Mouse (Mus musculus) kidney, adult 18-20 months (tissue): ENCODE data around the gene Sema3d.

Experiments
- DNase-seq: peaks from one replicate; pipeline ENCODE4 v3.0.0; 2021

Sema3d gene

DNA sequence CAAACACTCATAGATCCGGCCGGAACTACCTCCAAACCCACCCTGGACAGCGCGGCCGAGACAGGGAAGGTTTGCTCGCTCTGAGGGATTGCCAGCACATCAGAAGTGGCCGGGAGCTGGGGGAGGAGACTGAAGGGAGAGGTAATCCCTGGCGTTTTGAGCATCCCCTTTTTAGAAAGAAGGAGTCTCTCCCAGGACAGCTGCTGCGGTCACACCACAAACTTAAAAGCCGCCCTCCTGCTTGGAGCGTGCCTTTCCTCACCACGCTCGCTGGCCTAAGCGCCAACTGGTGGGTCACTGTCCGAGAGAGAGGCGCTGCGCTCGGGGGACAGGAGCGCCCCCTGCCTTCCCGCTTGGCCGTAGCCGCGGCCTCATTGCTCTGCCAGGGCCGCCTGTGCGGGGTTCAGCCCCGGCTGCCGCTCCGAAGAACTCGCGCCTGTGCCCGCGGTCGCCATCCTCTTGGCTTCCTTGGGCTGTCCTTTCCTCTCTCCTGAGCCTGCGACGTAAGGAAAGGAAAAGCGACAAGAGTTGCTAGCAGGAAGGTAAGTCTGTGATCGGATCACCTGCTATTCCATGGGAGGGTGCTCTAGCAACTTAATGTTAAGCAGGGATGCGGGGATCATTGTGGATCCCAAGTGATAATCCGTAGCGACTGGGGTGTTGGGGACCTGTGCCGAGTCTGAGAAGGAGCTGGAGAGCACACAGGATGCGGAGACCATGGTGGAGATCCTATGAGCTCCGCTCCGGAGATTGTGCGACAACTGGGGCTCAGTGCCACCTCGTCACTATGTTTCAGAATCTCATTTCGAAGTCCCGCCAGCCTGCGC, at the start of gene Sema3d:
Gene Sema3d (plus strand): TSS at position 253 of the 827 bp plus-strand sequence.
- peak; percentile 69 for DNase-seq

- no peak for DNase-seq
Measured at GRCm38 (mm10) chr5:12377261-12377660, 5.9 kb upstream of the Sema3d start.

GRCm38 (mm10) chr5:12378900-12379299, 4.3 kb upstream of the Sema3d start:
- DNase-seq, result no peak

GRCm38 (mm10) chr5:12382010-12382409, 1.2 kb upstream of the Sema3d start:
- no peak for DNase-seq

DNA sequence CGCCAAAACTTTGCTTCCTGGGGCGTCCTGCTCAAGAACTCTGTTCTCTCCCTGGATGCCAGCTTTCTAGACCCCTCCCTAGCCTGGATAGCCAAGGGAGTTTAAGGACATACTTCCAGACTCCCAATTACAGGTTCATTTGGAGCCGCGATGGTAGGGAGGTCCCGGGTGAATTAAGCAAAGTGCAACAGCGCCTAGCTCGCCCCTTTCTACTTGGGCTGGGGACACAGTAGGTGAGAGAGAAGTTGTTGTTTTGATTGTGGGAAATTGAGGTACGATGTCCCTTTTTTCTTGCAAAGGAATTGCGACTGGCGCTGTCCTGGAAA, 738 bp downstream of the Sema3d start:
- DNase-seq, result no peak

DNA sequence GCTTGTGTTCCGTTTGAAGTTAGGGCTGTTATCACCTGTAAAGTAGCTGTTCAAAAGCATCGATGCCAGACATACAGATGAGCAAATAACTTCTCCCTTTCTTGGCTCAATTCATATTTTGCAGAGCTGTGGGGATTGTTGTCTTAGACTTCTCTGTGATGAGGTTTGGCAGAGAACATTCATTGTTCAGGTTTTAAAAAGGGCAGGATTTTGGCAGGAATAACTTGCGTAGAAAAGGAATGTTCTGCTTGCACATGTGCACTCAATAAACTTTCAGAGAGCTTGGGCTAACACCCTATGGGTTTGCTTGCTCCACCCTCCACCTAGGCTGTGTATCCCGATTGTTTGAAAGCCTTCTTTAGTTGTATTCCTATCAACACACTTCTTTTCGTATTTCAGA, 9.5 kb downstream of the Sema3d start:
- DNase-seq, result no peak

GRCm38 (mm10) chr5:12399271-12399670, 16.1 kb downstream of the Sema3d start:
- no peak for DNase-seq

- DNase-seq, result no peak
Measured at GRCm38 (mm10) chr5:12404229-12404628, 21.0 kb downstream of the Sema3d start.

- DNase-seq, result no peak
Measured at GRCm38 (mm10) chr5:12412595-12412994, 29.4 kb downstream of the Sema3d start.

DNA sequence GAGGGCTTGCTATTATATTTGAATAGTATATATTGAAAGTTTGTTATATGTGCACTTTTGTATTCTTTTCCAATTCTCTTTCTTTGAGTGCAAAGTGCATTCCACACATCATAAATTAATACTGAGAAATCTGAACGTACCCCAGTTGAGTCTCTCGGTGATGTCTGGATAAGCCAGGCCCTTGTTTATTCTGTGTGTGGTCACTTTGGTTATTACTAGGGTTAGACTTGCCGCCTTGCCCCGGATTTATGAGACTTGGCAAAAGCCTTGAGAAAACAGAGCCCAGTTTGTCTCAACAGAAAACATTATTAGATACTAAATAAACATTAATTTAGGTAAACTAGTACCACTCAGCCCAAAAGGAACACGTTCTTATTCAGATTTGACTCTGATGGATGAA, 40.1 kb downstream of the Sema3d start:
- no peak for DNase-seq

DNA sequence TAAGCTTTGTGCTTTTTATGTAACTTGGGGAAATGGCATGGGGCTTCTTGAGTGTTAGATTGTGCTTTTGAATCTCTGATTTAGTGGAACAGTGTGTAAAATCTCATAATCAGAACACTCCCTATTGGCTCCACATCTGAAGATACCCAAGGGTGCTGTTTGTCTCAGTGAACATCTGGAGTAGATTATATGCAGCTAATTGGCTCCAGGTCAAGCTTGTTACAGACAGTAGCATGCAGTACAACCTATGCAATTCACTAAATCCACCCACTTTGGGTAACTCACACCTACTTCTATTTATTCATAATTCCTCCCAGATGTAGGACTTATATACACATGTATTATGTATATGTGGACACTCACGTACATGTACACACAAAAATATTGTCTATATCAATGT, 58.6 kb downstream of the Sema3d start:
- DNase-seq, result no peak

DNA sequence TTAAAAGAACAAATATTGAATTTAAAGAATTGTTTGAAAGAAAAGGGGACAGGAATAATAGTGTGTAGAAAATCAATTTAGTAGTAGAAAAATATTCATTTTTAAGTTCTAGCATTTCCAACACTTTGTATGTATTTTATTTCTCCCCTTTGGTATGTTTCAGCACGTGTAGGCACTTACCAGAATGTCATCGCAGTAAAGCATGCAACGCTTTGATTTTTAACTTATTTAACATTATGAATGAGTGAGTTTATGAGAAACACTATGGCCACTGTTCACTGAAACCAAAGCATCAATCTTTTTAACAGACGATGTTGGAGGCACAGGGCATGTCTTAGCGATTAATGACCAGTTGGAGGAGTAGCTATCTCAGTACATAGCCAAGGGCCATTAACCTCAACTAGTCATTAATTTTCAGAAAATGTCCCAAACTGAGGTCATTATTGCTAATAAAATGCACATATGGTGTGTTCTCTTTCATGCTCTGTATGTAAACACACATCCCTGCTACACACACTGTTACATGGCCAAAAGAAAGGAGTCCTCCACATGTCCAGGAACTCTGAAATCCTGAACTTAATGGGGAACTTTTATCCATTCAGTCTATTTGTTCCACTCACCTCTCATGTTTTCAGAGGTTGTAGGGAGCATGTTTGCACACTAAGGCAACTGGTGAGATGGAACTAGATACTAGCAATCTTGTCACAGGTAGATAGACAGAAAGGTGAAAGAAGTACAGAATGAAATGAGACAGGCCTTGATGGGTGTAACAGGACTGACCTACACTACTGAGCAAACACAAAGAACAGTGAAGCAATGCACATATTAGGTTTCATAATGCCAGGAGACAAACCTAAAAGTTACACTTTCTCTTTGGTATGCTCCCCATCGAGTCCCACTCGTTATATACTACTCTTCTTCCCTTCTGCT, 59.3 kb downstream of the Sema3d start:
- DNase-seq, result no peak

DNA sequence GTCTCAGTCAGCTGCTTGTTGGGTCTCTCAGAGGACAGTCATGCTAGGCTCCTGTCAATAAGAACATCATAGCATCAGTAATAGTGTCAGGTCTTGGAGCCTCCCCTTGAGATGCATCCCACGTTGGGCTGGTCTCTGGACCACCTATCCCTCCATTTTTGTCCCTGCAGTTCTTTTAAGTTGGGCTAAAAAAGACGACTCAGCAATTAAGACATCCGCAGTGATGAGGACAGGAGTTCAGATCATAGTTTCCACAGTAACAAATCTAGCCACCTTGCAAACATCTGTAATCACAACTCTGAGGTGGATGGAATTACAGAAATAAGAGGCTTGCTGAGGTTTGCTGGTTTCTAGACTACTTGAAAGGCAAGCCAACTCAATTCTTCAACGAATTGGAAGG, 67.9 kb downstream of the Sema3d start:
- no peak for DNase-seq

- no peak for DNase-seq
Measured at GRCm38 (mm10) chr5:12454946-12455345, 71.8 kb downstream of the Sema3d start.

GRCm38 (mm10) chr5:12457509-12457908, 74.3 kb downstream of the Sema3d start:
- no peak for DNase-seq

GRCm38 (mm10) chr5:12467568-12468336, 84.6 kb downstream of the Sema3d start:
- no peak for DNase-seq

- DNase-seq, result no peak
Measured at GRCm38 (mm10) chr5:12474904-12475638, 91.9 kb downstream of the Sema3d start.

- no peak for DNase-seq
Measured at GRCm38 (mm10) chr5:12475639-12475916, 92.4 kb downstream of the Sema3d start.

GRCm38 (mm10) chr5:12487926-12488325, 104.7 kb downstream of the Sema3d start:
- DNase-seq, result no peak

GRCm38 (mm10) chr5:12491704-12492103, 108.5 kb downstream of the Sema3d start:
- no peak for DNase-seq

- DNase-seq, result no peak
Measured at GRCm38 (mm10) chr5:12498227-12498928, 115.2 kb downstream of the Sema3d start.

DNA sequence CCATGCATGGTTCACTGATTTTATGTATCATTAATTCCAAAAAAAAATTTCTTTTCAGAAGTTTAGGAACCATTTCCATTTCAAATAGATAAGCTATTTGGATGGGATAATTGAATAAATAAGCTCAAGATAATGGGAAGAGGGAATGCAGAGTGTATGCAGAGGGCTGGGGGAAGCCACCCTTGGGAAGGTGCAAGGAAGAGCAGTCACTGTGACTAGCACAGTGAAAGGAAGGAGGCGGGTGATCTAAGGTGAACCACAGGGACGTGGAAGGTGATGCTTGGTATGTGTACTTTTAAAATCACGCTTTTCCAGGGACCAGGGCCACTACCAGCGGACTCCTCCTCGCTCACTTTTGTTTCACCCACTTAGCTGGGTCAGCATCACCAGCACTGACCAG, 115.9 kb downstream of the Sema3d start:
- DNase-seq, result no peak
